Mouse (Mus musculus) intestine, postnatal 0 days (tissue): ENCODE data around the gene 4930583I09Rik. TPM values are rescaled to one million over a fixed set of nuclear protein-coding genes. Genes with fewer than 3 reads are reported as not detected.

Source experiments
- ATAC-seq: fragments of 200-750 bp; cut with Nextera tagmentation; 2 replicates; pipeline ENCODE4 v1.8.0; 2017; ENCODE audit warnings: mild to moderate bottlenecking, moderate TSS enrichment, moderate library complexity
- H3K27ac ChIP-seq: fragments of 300-500 bp; sonication (generic); 2 replicates; pipeline ENCODE4 v1.5.1; 2014; ENCODE audit warnings: mild to moderate bottlenecking, low read depth, low read length, moderate library complexity
- H3K27me3 ChIP-seq: fragments of 300-500 bp; sonication (generic); replicated peaks from 2 replicates; pipeline ENCODE4 v1.6.1; 2014; ENCODE audit warnings: low read length, mixed read lengths; ENCODE audit not compliant: control insufficient read depth, insufficient read depth
- H3K36me3 ChIP-seq: fragments of 300-500 bp; sonication (generic); 2 replicates; pipeline ENCODE4 v1.6.1; 2014; ENCODE audit warnings: mild to moderate bottlenecking, moderate library complexity; ENCODE audit not compliant: control insufficient read depth, insufficient read depth
- H3K4me1 ChIP-seq: fragments of 300-500 bp; sonication (generic); replicated peaks from 2 replicates; pipeline ENCODE4 v1.6.1; 2014; ENCODE audit warnings: antibody characterized with exemption, low read length, mixed read lengths; ENCODE audit not compliant: control insufficient read depth, insufficient read depth
- H3K4me2 ChIP-seq: fragments of 300-500 bp; sonication (generic); replicated peaks from 2 replicates; pipeline ENCODE4 v1.6.1; 2014; ENCODE audit warnings: low read depth, mild to moderate bottlenecking, moderate library complexity
- H3K4me3 ChIP-seq: fragments of 300-500 bp; sonication (generic); 2 replicates; pipeline ENCODE4 v1.5.1; 2014; ENCODE audit warnings: low read depth, low read length
- H3K9ac ChIP-seq: fragments of 300-500 bp; sonication (generic); 2 replicates; pipeline ENCODE4 v1.6.1; 2014; ENCODE audit warnings: mild to moderate bottlenecking, low read depth, low read length
- H3K9me3 ChIP-seq: fragments of 300-500 bp; sonication (generic); 2 replicates; pipeline ENCODE4 v1.6.1; 2016; ENCODE audit warnings: mixed run types; ENCODE audit not compliant: control insufficient read depth
- CTCF ChIP-seq: sonication (generic); IDR thresholded peaks from 2 replicates; pipeline ENCODE4 v1.5.1; 2016; ENCODE audit warnings: low read depth, mild to moderate bottlenecking, control low read depth, antibody characterized with exemption, moderate library complexity
- WGBS: fragments of 180-500 bp; shearing (Covaris S2); extraction: QIAGEN DNeasy Blood & Tissue Kit; methylation state at CpG from one replicate; pipeline ENCODE4 v1.1.7; 2014; 5-methylcytosine and 5-hydroxymethylcytosine counted together
- polyA plus RNA-seq: library from polyadenylated mRNA; unstranded; fragments of >200 nt; fragmentation: Nextera tagmentation; extraction: Ambion mirVana; gene quantifications from 2 replicates; pipeline ENCODE4 v1.2.1, GENCODE M21; 2015

The 4930583I09Rik gene
- polyA plus RNA-seq, 1 experiment from 2014 or later, result not detected

- no peaks in the 10 kb centered on the region for H3K27me3 ChIP-seq
- H3K4me2 ChIP-seq, result no peak overlapping the region
- TF ChIP-seq CTCF, result no peak
- H3K27ac ChIP-seq, result no peak overlapping the region
- H3K4me1 ChIP-seq, result no peaks in the 10 kb centered on the region
- no peaks in the 10 kb centered on the region for H3K36me3 ChIP-seq
- H3K9me3 ChIP-seq, result no peaks in the 10 kb centered on the region
- ATAC-seq, result no peak
- no peak overlapping the region for H3K9ac ChIP-seq
- 87% methylated on average over 5 of the region's 5 CpGs for WGBS
- no peak overlapping the region for H3K4me3 ChIP-seq
These were observed 13.3 kb downstream of the 4930583I09Rik start for GRCm38 (mm10) chr17:64822561-64822960.

- H3K36me3 ChIP-seq, result no peaks in the 10 kb centered on the region
- no peak for ATAC-seq
- no peak overlapping the region for H3K4me3 ChIP-seq
- no peaks in the 10 kb centered on the region for H3K4me1 ChIP-seq
- no peaks in the 10 kb centered on the region for H3K9me3 ChIP-seq
- H3K27me3 ChIP-seq, result no peaks in the 10 kb centered on the region
- no peak overlapping the region for H3K27ac ChIP-seq
- no peak overlapping the region for H3K4me2 ChIP-seq
- H3K9ac ChIP-seq, result no peak overlapping the region
- TF ChIP-seq CTCF, result no peak
- WGBS, result 72% methylated on average over 7 of the region's 7 CpGs
These were observed 14.9 kb downstream of the 4930583I09Rik start for GRCm38 (mm10) chr17:64820841-64821593.

GRCm38 (mm10) chr17:64816298-64816697, 19.6 kb downstream of the 4930583I09Rik start:
- no peak for ATAC-seq
- H3K4me2 ChIP-seq, result no peak overlapping the region
- WGBS, result 86% methylated on average over 3 of the region's 3 CpGs

GRCm38 (mm10) chr17:64815806-64816205, 20.1 kb downstream of the 4930583I09Rik start:
- H3K27ac ChIP-seq, result no peak overlapping the region
- WGBS, result 62% methylated on average over 2 of the region's 2 CpGs
- H3K4me1 ChIP-seq, result no peaks in the 10 kb centered on the region
- ATAC-seq, result no peak
- no peaks in the 10 kb centered on the region for H3K27me3 ChIP-seq
- no peak overlapping the region for H3K4me2 ChIP-seq
- no peaks in the 10 kb centered on the region for H3K36me3 ChIP-seq
- no peaks in the 10 kb centered on the region for H3K9me3 ChIP-seq
- no peak for TF ChIP-seq CTCF
- H3K4me3 ChIP-seq, result no peak overlapping the region
- no peak overlapping the region for H3K9ac ChIP-seq

More at GRCm38 (mm10) chr17:64816298-64816697, 19.6 kb downstream of the 4930583I09Rik start:
- Histone ChIP-seq H3K27ac (no peak overlapping the region), H3K4me3 (no peak overlapping the region), H3K36me3 (no peaks in the 10 kb centered on the region), H3K9me3 (no peaks in the 10 kb centered on the region), H3K27me3 (no peaks in the 10 kb centered on the region), H3K9ac (no peak overlapping the region), H3K4me1 (no peaks in the 10 kb centered on the region)
- no peak for TF ChIP-seq CTCF

GRCm38 (mm10) chr17:64813568-64813967, 22.3 kb downstream of the 4930583I09Rik start:
- no peak overlapping the region for H3K27ac ChIP-seq
- no peaks in the 10 kb centered on the region for H3K9me3 ChIP-seq
- no peaks in the 10 kb centered on the region for H3K27me3 ChIP-seq
- 85% methylated on average over 6 of the region's 6 CpGs for WGBS
- ATAC-seq, result no peak
- no peak overlapping the region for H3K9ac ChIP-seq
- no peak for TF ChIP-seq CTCF
- no peaks in the 10 kb centered on the region for H3K4me1 ChIP-seq
- H3K36me3 ChIP-seq, result no peaks in the 10 kb centered on the region
- no peak overlapping the region for H3K4me2 ChIP-seq
- no peak overlapping the region for H3K4me3 ChIP-seq

- H3K4me1 ChIP-seq, result no peaks in the 10 kb centered on the region
- no peak overlapping the region for H3K27ac ChIP-seq
- no peak overlapping the region for H3K4me3 ChIP-seq
- no peak for TF ChIP-seq CTCF
- 81% methylated on average over 8 of the region's 8 CpGs for WGBS
- no peaks in the 10 kb centered on the region for H3K9me3 ChIP-seq
- H3K9ac ChIP-seq, result no peak overlapping the region
- H3K4me2 ChIP-seq, result no peak overlapping the region
- H3K36me3 ChIP-seq, result no peaks in the 10 kb centered on the region
- no peak for ATAC-seq
- no peaks in the 10 kb centered on the region for H3K27me3 ChIP-seq
These were observed 29.8 kb downstream of the 4930583I09Rik start for GRCm38 (mm10) chr17:64806035-64806589.
